Mouse (Mus musculus) heart, embryonic 16.5 days (tissue): ENCODE measurements at regions not wholly inside any gene's neighbourhood (a gene's known extent, or its start where the extent isn't known, plus 50 kb on each side); places are given as distances from the start of the nearest gene placed in this dataset.

Source experiments
- ATAC-seq: fragments of 200-750 bp; cut with Nextera tagmentation; replicated peaks from 2 replicates; pipeline ENCODE4 v1.8.0; 2017; ENCODE audit warnings: moderate number of reproducible peaks; ENCODE audit not compliant: insufficient read depth, low FRiP score; ENCODE audit errors: extremely low read depth
- H3K27ac ChIP-seq: fragments of 300-500 bp; sonication (generic); 2 replicates; pipeline ENCODE4 v1.5.1; 2014; ENCODE audit warnings: mild to moderate bottlenecking, low read length, control low read depth, moderate library complexity
- H3K27me3 ChIP-seq: fragments of 300-500 bp; sonication (generic); 2 replicates; pipeline ENCODE4 v1.6.1; 2014; ENCODE audit warnings: low read length, mixed read lengths; ENCODE audit not compliant: control insufficient read depth, insufficient read depth
- H3K36me3 ChIP-seq: fragments of 300-500 bp; sonication (generic); 2 replicates; pipeline ENCODE4 v1.6.1; 2014; ENCODE audit not compliant: control insufficient read depth, insufficient read depth
- H3K4me1 ChIP-seq: fragments of 300-500 bp; sonication (generic); 2 replicates; pipeline ENCODE4 v1.6.1; 2014; ENCODE audit warnings: low read length, mixed read lengths; ENCODE audit not compliant: control insufficient read depth, insufficient read depth
- H3K4me2 ChIP-seq: fragments of 300-500 bp; sonication (generic); 2 replicates; pipeline ENCODE4 v1.6.1; 2014; ENCODE audit warnings: low read depth, mild to moderate bottlenecking, control low read depth, low read length
- H3K4me3 ChIP-seq: fragments of 300-500 bp; sonication (generic); 2 replicates; pipeline ENCODE4 v1.5.1; 2014; ENCODE audit warnings: mild to moderate bottlenecking, control low read depth, low read length
- H3K9ac ChIP-seq: fragments of 300-500 bp; sonication (generic); 2 replicates; pipeline ENCODE4 v1.6.1; 2014; ENCODE audit warnings: low read length, control low read depth
- H3K9me3 ChIP-seq: fragments of 300-500 bp; sonication (generic); replicated peaks from 2 replicates; pipeline ENCODE4 v1.6.1; 2016; ENCODE audit warnings: low read length; ENCODE audit not compliant: control insufficient read depth
- WGBS: fragments of 180-500 bp; shearing (Covaris S2); extraction: QIAGEN DNeasy Blood & Tissue Kit; methylation state at CpG from one replicate; pipeline ENCODE4 v1.1.7; 2014; 5-methylcytosine and 5-hydroxymethylcytosine counted together

DNA sequence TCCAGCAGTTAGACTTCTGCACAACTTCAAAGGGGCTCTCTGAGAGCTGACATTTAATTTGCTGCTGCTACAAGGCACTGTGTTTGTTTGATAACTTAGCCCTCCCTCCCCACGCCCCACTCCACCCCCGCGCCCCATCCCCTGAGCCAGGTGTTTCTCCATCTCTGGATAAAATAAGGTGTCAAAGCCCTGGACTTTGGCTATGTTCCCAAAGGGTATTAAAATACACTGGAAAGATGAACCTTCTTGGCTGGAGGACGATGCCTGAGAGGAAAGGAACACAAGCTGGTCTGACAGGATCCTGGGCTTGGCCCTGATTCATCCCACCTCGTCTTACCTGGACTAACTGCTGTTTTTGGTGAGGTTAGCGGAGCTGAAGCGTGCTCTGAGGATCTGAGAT is 80.5 kb upstream of the Tsc22d2 start:
- peak overlapping the region; percentile 68 for H3K27ac ChIP-seq
- H3K4me2 ChIP-seq = peak overlapping the region; percentile 54
- no peaks in the 10 kb centered on the region for H3K27me3 ChIP-seq
- 40% methylated on average over 7 of the region's 7 CpGs for WGBS
- peaks cover 33% of the 10 kb centered on the region for H3K4me1 ChIP-seq
- H3K36me3 ChIP-seq = no peaks in the 10 kb centered on the region
- no peaks in the 10 kb centered on the region for H3K9me3 ChIP-seq
- peak overlapping the region; percentile 42; the same call in 1 of the 2 replicates for H3K9ac ChIP-seq
- peak; percentile 56; the same call in 1 of the 2 replicates for ATAC-seq
- peak overlapping the region; percentile 33 for H3K4me3 ChIP-seq

DNA sequence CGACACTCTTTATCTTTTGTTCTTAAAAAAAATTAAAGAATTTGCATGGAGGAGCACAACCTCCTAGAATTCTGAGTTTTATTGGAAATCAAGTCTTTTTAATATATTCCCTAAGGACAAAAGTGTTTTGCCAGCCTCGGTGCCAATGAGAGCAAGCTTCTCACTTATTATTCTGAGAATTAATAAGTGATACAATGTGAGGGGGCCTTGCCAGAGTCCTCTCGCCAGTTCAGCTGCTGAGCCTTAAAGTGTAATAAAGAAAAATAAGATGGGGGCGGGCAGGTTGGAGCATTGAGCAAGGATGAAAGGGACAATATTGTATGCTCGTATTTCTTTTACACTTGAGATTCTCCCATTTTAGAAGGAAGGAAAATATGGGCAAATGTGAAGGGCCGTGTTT is 79.2 kb upstream of the Tsc22d2 start:
- 74% methylated on average over 6 of the region's 6 CpGs for WGBS
- no peak overlapping the region for H3K9ac ChIP-seq
- H3K4me3 ChIP-seq = no peak overlapping the region
- H3K9me3 ChIP-seq = no peaks in the 10 kb centered on the region
- no peaks in the 10 kb centered on the region for H3K36me3 ChIP-seq
- ATAC-seq = no peak
- H3K27ac ChIP-seq = no peak overlapping the region
- no peak overlapping the region for H3K4me2 ChIP-seq
- H3K4me1 ChIP-seq = peaks cover 30% of the 10 kb centered on the region
- no peaks in the 10 kb centered on the region for H3K27me3 ChIP-seq

- ATAC-seq = no peak
- no peak overlapping the region for H3K9ac ChIP-seq
- WGBS = 58% methylated on average over 5 of the region's 5 CpGs
- H3K36me3 ChIP-seq = no peaks in the 10 kb centered on the region
- no peak overlapping the region for H3K27ac ChIP-seq
- H3K4me3 ChIP-seq = no peak overlapping the region
- no peaks in the 10 kb centered on the region for H3K27me3 ChIP-seq
- H3K4me1 ChIP-seq = peaks cover 28% of the 10 kb centered on the region
- H3K4me2 ChIP-seq = no peak overlapping the region
- no peaks in the 10 kb centered on the region for H3K9me3 ChIP-seq
Measured at GRCm38 (mm10) chr3:58336135-58336534, 78.4 kb upstream of the Tsc22d2 start.

GRCm38 (mm10) chr3:58336590-58336989 is 77.9 kb upstream of the Tsc22d2 start:
- 41% methylated on average over 6 of the region's 6 CpGs for WGBS
- Histone ChIP-seq H3K4me3 (no peak overlapping the region), H3K4me1 (peaks cover 28% of the 10 kb centered on the region), H3K27ac (no peak overlapping the region), H3K9ac (no peak overlapping the region), H3K27me3 (no peaks in the 10 kb centered on the region), H3K36me3 (no peaks in the 10 kb centered on the region), H3K4me2 (no peak overlapping the region), H3K9me3 (no peaks in the 10 kb centered on the region)
- no peak; the same call in 1 of the 2 replicates for ATAC-seq

DNA sequence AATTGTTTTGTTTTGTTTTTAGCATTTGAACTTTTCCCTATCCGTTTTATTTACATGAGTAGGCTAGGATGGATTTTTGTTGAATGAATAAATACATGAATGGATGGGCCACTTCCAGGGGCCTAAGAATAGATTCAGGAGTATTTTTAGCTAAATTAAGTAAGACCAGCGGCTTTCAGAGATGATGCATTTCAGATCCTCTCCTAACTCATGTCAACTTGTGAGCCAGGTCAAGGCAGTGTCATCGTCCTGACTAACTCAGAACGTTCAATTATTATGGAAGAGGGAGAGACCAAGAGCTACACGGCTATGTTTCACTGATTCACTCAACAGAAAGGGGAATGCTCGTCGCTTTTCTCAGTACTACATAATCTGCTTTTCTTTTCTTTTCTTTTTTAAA is 75.5 kb upstream of the Tsc22d2 start:
- Histone ChIP-seq H3K27ac (no peak overlapping the region), H3K4me2 (no peak overlapping the region), H3K4me1 (peaks cover 17% of the 10 kb centered on the region), H3K4me3 (no peak overlapping the region), H3K9me3 (no peaks in the 10 kb centered on the region), H3K27me3 (no peaks in the 10 kb centered on the region), H3K9ac (no peak overlapping the region), H3K36me3 (no peaks in the 10 kb centered on the region)
- ATAC-seq = no peak
- 73% methylated on average over 7 of the region's 7 CpGs for WGBS

DNA sequence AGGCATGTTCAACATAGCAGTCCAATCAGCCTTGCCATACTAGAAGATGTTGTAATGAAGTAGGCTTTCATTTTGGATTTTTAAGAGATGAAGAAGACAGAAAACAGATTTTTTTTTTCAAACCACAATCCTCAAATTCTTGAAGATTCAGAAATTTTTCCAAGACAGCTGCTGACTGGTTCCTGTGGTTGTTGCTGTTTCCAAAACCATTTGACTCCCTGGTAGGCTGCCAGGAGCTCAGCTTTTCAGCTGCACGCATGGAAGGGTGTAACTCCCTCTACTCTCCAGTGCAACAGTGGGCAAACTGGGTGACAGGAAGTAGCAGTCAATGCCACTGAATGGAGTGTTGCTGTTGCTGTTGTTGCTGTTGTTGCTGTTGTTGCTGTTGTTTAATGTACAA is 72.4 kb upstream of the Tsc22d2 start:
- Histone ChIP-seq H3K4me1 (no peaks in the 10 kb centered on the region), H3K9ac (no peak overlapping the region), H3K4me2 (no peak overlapping the region), H3K27ac (no peak overlapping the region), H3K36me3 (no peaks in the 10 kb centered on the region), H3K9me3 (no peaks in the 10 kb centered on the region), H3K4me3 (no peak overlapping the region), H3K27me3 (no peaks in the 10 kb centered on the region)
- ATAC-seq = no peak
- WGBS = 59% methylated on average over 1 of the region's 1 CpGs

- Histone ChIP-seq H3K9me3 (no peaks in the 10 kb centered on the region), H3K36me3 (no peaks in the 10 kb centered on the region), H3K27me3 (no peaks in the 10 kb centered on the region), H3K4me3 (no peak overlapping the region), H3K9ac (no peak overlapping the region), H3K4me1 (peaks cover 9% of the 10 kb centered on the region), H3K4me2 (no peak overlapping the region), H3K27ac (no peak overlapping the region)
- WGBS = 65% methylated on average over 4 of the region's 4 CpGs
- no peak for ATAC-seq
Measured at GRCm38 (mm10) chr3:58362563-58362962, 52.0 kb upstream of the Tsc22d2 start.

- no peaks in the 10 kb centered on the region for H3K9me3 ChIP-seq
- H3K4me3 ChIP-seq = no peak overlapping the region
- no peak overlapping the region for H3K4me2 ChIP-seq
- no peak overlapping the region for H3K27ac ChIP-seq
- no peaks in the 10 kb centered on the region for H3K27me3 ChIP-seq
- no peak overlapping the region for H3K9ac ChIP-seq
- H3K4me1 ChIP-seq = peaks cover 9% of the 10 kb centered on the region
- no peaks in the 10 kb centered on the region for H3K36me3 ChIP-seq
- ATAC-seq = no peak
- WGBS = 22% methylated on average over 3 of the region's 3 CpGs
Measured at GRCm38 (mm10) chr3:58364526-58364925, 50.0 kb upstream of the Tsc22d2 start.
